Mouse (Mus musculus): ENCODE measurements around the gene Vmn1r239-ps. TPM values are rescaled to one million over a fixed set of nuclear protein-coding genes. Genes with fewer than 3 reads are reported as not detected.
"Not testable (repeated sequence)": the region's sequence is repeated elsewhere in the genome, so short reads cannot be mapped to it uniquely, and the experiment has no call there.

Vmn1r239-ps gene
- not detected in 2 replicates for polyA plus RNA-seq (2014; fragmentation: Nextera tagmentation; extraction: Ambion mirVana)

GRCm38 (mm10) chrX:147453610-147454009 is at the start of gene Vmn1r239-ps:
Vmn1r239-ps (minus strand) TSS chrX:147453710.
- H3K36me3 ChIP-seq (ENCODE audit: control insufficient read depth, insufficient read depth, low read length); H3K27me3 ChIP-seq (ENCODE audit: control insufficient read depth, insufficient read depth, low read length); H3K4me2 ChIP-seq; H3K9me3 ChIP-seq (ENCODE audit: control insufficient read depth, low read length); ATAC-seq (ENCODE audit: low FRiP score); DNase-seq (ENCODE audit: low spot score, missing footprints); H3K27ac ChIP-seq (ENCODE audit: low read depth, low read length); H3K4me3 ChIP-seq (ENCODE audit: low read depth, low read length); H3K9ac ChIP-seq (ENCODE audit: low read length); H3K4me1 ChIP-seq (ENCODE audit: control insufficient read depth, insufficient read depth, low read length): not testable (repeated sequence)
- 89% methylated on average over 1 of the region's 1 CpGs for WGBS

DNA sequence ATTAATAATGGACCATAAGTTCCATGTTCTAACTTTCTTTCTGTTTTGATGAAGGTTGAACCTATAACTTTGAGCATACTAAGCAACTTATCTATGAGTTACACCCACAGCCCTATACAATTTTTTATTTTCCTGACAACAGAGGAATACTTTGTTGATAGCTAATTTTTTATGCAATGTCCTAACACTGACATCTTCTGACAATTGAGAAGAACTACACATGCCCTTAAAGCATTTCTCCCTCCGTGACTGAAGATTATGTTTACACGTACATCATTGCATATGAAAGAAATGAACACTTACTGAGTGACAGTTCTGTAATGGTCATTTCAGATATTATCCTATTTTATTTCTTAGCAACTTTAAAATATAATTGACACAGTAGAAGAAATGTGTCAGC is 36.0 kb upstream of the Vmn1r239-ps start:
- WGBS, result 73% methylated on average over 2 of the region's 2 CpGs
- no peak for ATAC-seq (ENCODE audit: low FRiP score)
- Histone ChIP-seq H3K27ac (ENCODE audit: low read depth, low read length) (no peak overlapping the region), H3K4me3 (ENCODE audit: low read depth, low read length) (no peak overlapping the region), H3K36me3 (ENCODE audit: control insufficient read depth, insufficient read depth, low read length) (no peaks in the 10 kb centered on the region), H3K4me2 (no peak overlapping the region), H3K4me1 (ENCODE audit: control insufficient read depth, insufficient read depth, low read length) (no peaks in the 10 kb centered on the region), H3K9me3 (ENCODE audit: control insufficient read depth, low read length) (no peaks in the 10 kb centered on the region), H3K27me3 (ENCODE audit: control insufficient read depth, insufficient read depth, low read length) (no peaks in the 10 kb centered on the region), H3K9ac (ENCODE audit: low read length) (no peak overlapping the region)
- no peak for DNase-seq (ENCODE audit: low spot score, missing footprints)

DNA sequence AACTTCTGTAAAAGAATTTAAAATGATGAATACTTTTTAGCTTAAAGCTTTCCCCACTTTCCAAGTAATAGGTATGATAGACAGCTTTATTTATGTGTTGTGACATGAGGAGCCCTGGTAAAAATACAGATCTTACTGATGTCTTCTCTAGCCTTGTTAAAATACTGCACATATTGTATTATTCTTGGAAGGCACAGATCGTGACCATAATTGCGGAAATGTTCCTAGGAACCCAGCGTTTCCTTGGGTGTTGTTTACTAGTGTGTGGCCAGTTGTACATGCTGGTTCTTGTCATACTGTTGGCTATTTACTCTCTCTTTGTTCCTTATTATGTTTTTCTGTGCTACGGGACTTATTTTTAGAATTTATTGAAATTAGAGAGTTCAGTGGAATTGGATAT is 10.1 kb downstream of the Vmn1r239-ps start:
- H3K4me2 ChIP-seq, result no peak overlapping the region
- H3K36me3 ChIP-seq (ENCODE audit: control insufficient read depth, insufficient read depth, low read length), result no peaks in the 10 kb centered on the region
- no peak overlapping the region for H3K4me3 ChIP-seq (ENCODE audit: low read depth, low read length)
- H3K27me3 ChIP-seq (ENCODE audit: control insufficient read depth, insufficient read depth, low read length), result no peaks in the 10 kb centered on the region
- no peak for DNase-seq (ENCODE audit: low spot score, missing footprints)
- no peak for ATAC-seq (ENCODE audit: low FRiP score)
- H3K9ac ChIP-seq (ENCODE audit: low read length), result no peak overlapping the region
- no peak overlapping the region for H3K27ac ChIP-seq (ENCODE audit: low read depth, low read length)
- H3K4me1 ChIP-seq (ENCODE audit: control insufficient read depth, insufficient read depth, low read length), result no peaks in the 10 kb centered on the region
- WGBS, result 91% methylated on average over 4 of the region's 4 CpGs
- H3K9me3 ChIP-seq (ENCODE audit: control insufficient read depth, low read length), result no peaks in the 10 kb centered on the region

GRCm38 (mm10) chrX:147435400-147435799 is 18.1 kb downstream of the Vmn1r239-ps start:
- Histone ChIP-seq H3K27ac (ENCODE audit: low read depth, low read length) (no peak overlapping the region), H3K4me3 (ENCODE audit: low read depth, low read length) (no peak overlapping the region), H3K9me3 (ENCODE audit: control insufficient read depth, low read length) (no peaks in the 10 kb centered on the region), H3K9ac (ENCODE audit: low read length) (no peak overlapping the region), H3K4me1 (ENCODE audit: control insufficient read depth, insufficient read depth, low read length) (no peaks in the 10 kb centered on the region), H3K4me2 (no peak overlapping the region), H3K36me3 (ENCODE audit: control insufficient read depth, insufficient read depth, low read length) (no peaks in the 10 kb centered on the region), H3K27me3 (ENCODE audit: control insufficient read depth, insufficient read depth, low read length) (no peaks in the 10 kb centered on the region)
- no peak for ATAC-seq (ENCODE audit: low FRiP score)
- DNase-seq (ENCODE audit: low spot score, missing footprints), result no peak
- WGBS, result 86% methylated on average over 2 of the region's 2 CpGs

GRCm38 (mm10) chrX:147429753-147430152 is 23.8 kb downstream of the Vmn1r239-ps start:
- no peak overlapping the region for H3K27ac ChIP-seq (ENCODE audit: low read depth, low read length)
- H3K4me1 ChIP-seq (ENCODE audit: control insufficient read depth, insufficient read depth, low read length), result no peaks in the 10 kb centered on the region
- H3K36me3 ChIP-seq (ENCODE audit: control insufficient read depth, insufficient read depth, low read length), result no peaks in the 10 kb centered on the region
- ATAC-seq (ENCODE audit: low FRiP score) (no peak), DNase-seq (ENCODE audit: low spot score, missing footprints) (no peak)
- WGBS, result 78% methylated on average over 1 of the region's 1 CpGs
- no peak overlapping the region for H3K4me3 ChIP-seq (ENCODE audit: low read depth, low read length)
- H3K9ac ChIP-seq (ENCODE audit: low read length), result no peak overlapping the region
- H3K27me3 ChIP-seq (ENCODE audit: control insufficient read depth, insufficient read depth, low read length), result no peaks in the 10 kb centered on the region
- H3K9me3 ChIP-seq (ENCODE audit: control insufficient read depth, low read length), result no peaks in the 10 kb centered on the region
- no peak overlapping the region for H3K4me2 ChIP-seq

DNA sequence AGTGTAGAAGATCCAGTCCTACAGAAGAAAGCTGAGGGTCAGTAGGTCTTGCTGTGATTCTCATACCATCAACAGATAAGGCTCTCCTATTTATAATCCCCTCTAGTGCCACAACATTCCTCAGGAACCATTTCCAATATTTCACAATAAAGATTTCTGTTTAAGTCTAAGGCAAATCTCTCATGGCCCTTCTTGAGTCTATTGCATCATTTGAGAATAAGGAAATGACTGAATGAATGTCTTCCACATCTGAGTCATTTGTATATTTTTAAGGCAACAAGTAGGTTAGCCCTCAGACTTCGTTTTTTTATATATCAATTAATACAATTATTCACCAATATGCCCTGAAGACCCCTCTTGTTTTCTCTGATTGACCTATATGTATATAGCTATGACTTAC is 24.4 kb downstream of the Vmn1r239-ps start, which contains the start of gene Il13ra2:
Gene Il13ra2 (minus strand): TSS at position 64 of the 400 bp plus-strand sequence.
- WGBS, result 57% methylated on average over 1 of the region's 1 CpGs
- no peak for ATAC-seq (ENCODE audit: low FRiP score)

More for the DNA sequence above, 24.4 kb downstream of the Vmn1r239-ps start, which contains the start of gene Il13ra2:
- no peak within 1 kb of the TSS for H3K4me2 ChIP-seq
- H3K4me3 ChIP-seq (ENCODE audit: low read depth, low read length), result no peak within 1 kb of the TSS
- H3K4me1 ChIP-seq (ENCODE audit: control insufficient read depth, insufficient read depth, low read length), result no peaks in the 10 kb centered on the region
- no peaks in the 10 kb centered on the region for H3K9me3 ChIP-seq (ENCODE audit: control insufficient read depth, low read length)
- no peak within 1 kb of the TSS for H3K9ac ChIP-seq (ENCODE audit: low read length)
- no peak for DNase-seq (ENCODE audit: low spot score, missing footprints)
- H3K36me3 ChIP-seq (ENCODE audit: control insufficient read depth, insufficient read depth, low read length), result no peaks in the 10 kb centered on the region
- H3K27ac ChIP-seq (ENCODE audit: low read depth, low read length), result no peak within 1 kb of the TSS
- no peaks in the 10 kb centered on the region for H3K27me3 ChIP-seq (ENCODE audit: control insufficient read depth, insufficient read depth, low read length)

Other genes with a start within 250 kb of the Vmn1r239-ps start
- gene Il13ra2, start 24.5 kb downstream of the Vmn1r239-ps start, polyA plus RNA-seq (2014; fragmentation: Nextera tagmentation; extraction: Ambion mirVana), result 0.11 TPM in 1 of 2 replicates, not detected in the other
- gene Lrch2, start 100.4 kb upstream of the Vmn1r239-ps start, polyA plus RNA-seq (2014; fragmentation: Nextera tagmentation; extraction: Ambion mirVana), result 11.9 and 12.8 TPM in 2 replicates